Mouse (Mus musculus) ES-Bruce4 (cell line): ENCODE measurements around the gene Poc1b. TPM values are rescaled to one million over a fixed set of nuclear protein-coding genes. Genes with fewer than 3 reads are reported as not detected.

ENCODE experiments used
- H3K27ac ChIP-seq: 2 replicates; pipeline ENCODE4 v1.5.1; 2012; ENCODE audit warnings: low read length, inconsistent platforms; ENCODE audit not compliant: insufficient read depth
- H3K27me3 ChIP-seq: 2 replicates; pipeline ENCODE4 v1.6.1; 2012; ENCODE audit warnings: mild to moderate bottlenecking, low read length, inconsistent platforms; ENCODE audit not compliant: control insufficient read depth, poor library complexity, insufficient read depth, severe bottlenecking
- H3K36me3 ChIP-seq: 2 replicates; pipeline ENCODE4 v1.6.1; 2012; ENCODE audit warnings: inconsistent platforms, mild to moderate bottlenecking, low read length, moderate library complexity; ENCODE audit not compliant: control insufficient read depth, poor library complexity, insufficient read depth, severe bottlenecking
- H3K4me1 ChIP-seq: one replicate; pipeline ENCODE4 v1.8.1; 2011; ENCODE audit warnings: low read length; ENCODE audit not compliant: control insufficient read depth, insufficient read depth
- H3K4me3 ChIP-seq: 2 replicates; pipeline ENCODE4 v1.5.1; 2011; ENCODE audit warnings: low read depth, mild to moderate bottlenecking, low read length
- H3K9ac ChIP-seq: 2 replicates; pipeline ENCODE4 v1.6.1; 2012; ENCODE audit warnings: low read depth, mild to moderate bottlenecking, inconsistent platforms; ENCODE audit not compliant: poor library complexity, severe bottlenecking
- H3K9me3 ChIP-seq: replicated peaks from 2 replicates; pipeline ENCODE4 v1.6.1; 2012; ENCODE audit warnings: mild to moderate bottlenecking, low read length, inconsistent platforms; ENCODE audit not compliant: control insufficient read depth, poor library complexity, insufficient read depth, severe bottlenecking
- CTCF ChIP-seq: IDR thresholded peaks from one replicate; pipeline ENCODE4 v1.8.1; 2011; ENCODE audit warnings: low read depth, low read length
- EP300 ChIP-seq: IDR thresholded peaks from 2 replicates; pipeline ENCODE4 v1.6.1; 2011; ENCODE audit warnings: low read depth, low read length; ENCODE audit not compliant: insufficient read depth
- POLR2A ChIP-seq: IDR thresholded peaks from one replicate; pipeline ENCODE4 v1.8.1; 2011; ENCODE audit warnings: low read length; ENCODE audit not compliant: insufficient read depth
- polyA plus RNA-seq: library from polyadenylated mRNA; stranded (reverse); fragments of >200 nt; gene quantifications from 2 replicates; pipeline ENCODE4 v1.2.4, GENCODE M21; 2011; ENCODE audit warnings: low read depth; ENCODE audit not compliant: missing spikeins, insufficient read depth, insufficient read length

The Poc1b gene
- polyA plus RNA-seq, 1 experiment, result 17.8 TPM

DNA sequence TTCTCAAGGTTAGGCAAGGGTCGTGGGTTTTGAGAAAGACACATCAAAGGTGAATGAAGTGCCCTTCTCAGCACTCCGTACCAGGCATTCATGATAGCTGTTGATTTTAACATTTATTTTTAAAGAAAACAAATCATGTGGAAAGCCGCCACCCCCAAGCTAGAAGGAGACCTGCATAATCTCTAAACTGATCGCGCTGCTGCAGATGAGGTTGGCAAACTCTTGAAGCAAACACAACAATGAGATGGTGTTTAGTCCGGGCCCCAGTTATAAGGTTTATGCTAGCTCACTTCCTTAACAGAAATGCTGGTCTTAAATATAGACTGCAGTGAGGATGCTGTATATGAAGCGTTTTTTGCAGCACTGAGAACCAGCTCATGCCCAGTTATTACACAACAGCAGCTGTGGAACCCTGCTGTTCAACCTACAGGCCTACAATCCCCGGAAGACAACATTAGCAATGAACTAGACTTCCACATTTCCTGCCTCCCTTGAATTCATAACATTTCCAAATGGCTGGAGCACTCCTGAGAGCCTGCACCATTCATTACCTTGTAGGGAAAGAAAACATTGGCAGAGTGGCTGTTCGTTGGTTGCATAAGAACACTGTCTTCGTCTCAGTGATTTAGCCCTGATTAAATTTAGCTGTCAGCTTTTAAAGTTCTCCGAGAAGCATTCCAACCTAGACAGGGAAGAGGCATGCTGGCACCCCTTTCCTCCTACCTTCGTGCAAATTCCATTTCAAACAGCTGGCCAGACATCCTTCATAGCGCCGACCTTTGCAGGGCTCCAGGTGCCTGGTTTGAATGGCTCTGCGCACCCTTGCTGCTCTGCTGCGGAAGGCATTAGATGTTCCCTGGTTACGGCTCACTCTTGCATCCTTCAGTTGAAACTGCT is 121.4 kb downstream of the Poc1b start:
- no peaks in the 10 kb centered on the region for H3K27me3 ChIP-seq
- H3K27ac ChIP-seq, result no peak overlapping the region
- TF ChIP-seq POLR2A (no peak), EP300 (no peak), CTCF (no peak)
- no peaks in the 10 kb centered on the region for H3K9me3 ChIP-seq
- H3K9ac ChIP-seq, result no peak overlapping the region
- no peaks in the 10 kb centered on the region for H3K4me1 ChIP-seq
- H3K4me3 ChIP-seq, result no peak overlapping the region
- no peaks in the 10 kb centered on the region for H3K36me3 ChIP-seq

DNA sequence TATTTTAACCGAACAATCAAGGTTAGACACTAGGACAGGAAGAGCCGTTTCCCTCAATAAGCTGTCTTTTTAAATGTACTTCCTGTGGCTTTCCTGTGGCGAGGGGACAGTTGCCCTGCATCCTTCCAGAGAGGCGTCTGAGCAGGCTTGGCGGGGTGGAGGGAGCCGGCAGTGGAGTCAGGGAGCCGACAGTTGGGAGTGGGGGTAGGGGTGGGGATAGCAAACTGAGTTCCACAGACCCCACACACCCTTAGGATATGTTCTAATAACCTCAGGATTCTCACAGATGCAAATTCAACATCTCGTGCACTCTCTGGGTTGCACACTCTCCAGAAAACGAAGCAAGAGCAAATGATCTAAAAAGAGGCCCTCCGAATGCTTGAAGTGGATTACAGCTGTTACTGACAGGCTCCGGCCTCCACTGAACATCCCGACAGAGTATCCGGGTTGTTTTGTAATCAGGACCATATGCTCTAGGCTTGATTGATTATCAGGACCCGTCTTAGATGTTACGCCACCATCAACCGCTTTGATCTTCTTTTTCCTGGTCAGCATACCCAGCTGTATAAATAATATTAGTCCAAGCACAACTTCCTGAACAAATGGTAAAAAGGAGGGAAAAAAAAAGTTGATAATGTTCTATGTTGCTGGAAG is 122.3 kb downstream of the Poc1b start:
- no peaks in the 10 kb centered on the region for H3K36me3 ChIP-seq
- 0 out of 2 replicates have a peak overlapping the region, but pooled peaks have one; percentile 14 for H3K4me3 ChIP-seq
- H3K9ac ChIP-seq, result no peak overlapping the region
- H3K27me3 ChIP-seq, result no peaks in the 10 kb centered on the region
- no peak overlapping the region for H3K27ac ChIP-seq
- no peak for TF ChIP-seq EP300
- H3K4me1 ChIP-seq, result no peaks in the 10 kb centered on the region
- H3K9me3 ChIP-seq, result no peaks in the 10 kb centered on the region

DNA sequence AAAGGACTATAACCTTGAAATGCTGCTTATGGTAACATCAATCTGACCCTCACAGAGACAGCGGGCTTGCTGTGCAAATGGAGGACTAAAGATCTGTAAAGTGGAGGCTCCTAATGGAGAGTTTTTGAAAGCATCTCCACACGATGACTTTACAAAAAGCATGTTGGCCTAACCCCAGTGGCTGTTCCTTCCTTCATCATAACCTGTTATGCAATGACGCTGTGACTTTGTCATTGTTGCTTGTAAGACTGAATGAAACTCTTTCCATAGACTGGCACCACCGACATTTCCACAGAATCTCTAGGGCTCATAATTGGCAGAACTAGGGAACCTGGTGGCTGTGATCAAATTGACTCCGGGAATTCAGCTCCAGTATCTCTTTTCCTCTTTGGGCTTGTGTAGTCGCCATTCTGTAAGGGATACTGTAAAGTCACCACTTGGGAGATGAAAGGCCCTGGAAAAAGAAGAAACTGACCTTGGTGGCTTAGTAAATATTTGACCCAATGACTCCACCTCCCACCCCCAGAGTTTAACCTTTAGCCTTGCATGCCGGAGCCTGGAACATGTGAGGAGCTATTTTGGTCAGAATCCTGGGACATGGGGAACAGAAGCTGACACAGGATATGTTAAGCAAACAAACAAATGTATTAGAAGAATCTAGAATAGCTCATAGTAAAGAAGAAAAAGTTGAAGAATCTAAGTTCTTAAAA is 125.8 kb downstream of the Poc1b start:
- Histone ChIP-seq H3K36me3 (no peaks in the 10 kb centered on the region), H3K4me3 (no peak overlapping the region), H3K27me3 (no peaks in the 10 kb centered on the region), H3K4me1 (no peaks in the 10 kb centered on the region), H3K9ac (no peak overlapping the region), H3K9me3 (no peaks in the 10 kb centered on the region), H3K27ac (no peak overlapping the region)
- TF ChIP-seq CTCF (no peak), EP300 (no peak), POLR2A (no peak)

DNA sequence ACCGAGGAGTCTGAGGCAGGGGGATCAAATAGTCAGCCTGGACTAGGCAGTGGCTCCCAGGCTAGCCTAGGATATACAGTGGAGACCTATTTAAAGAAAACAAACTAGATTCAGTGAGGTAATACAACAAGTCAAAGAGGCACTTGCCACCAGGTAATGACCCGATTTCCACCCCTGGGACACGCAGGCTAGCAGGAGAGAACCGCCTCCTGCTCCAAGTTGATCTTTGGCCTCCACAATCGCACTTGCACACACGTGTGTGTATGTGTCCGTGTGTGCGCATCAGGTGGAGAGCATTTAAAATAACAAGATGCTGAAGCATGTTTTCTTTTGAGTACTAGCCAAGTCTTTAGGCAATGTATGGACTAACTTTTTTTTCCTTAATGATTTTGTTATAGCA is 127.5 kb downstream of the Poc1b start:
- Histone ChIP-seq H3K36me3 (no peaks in the 10 kb centered on the region), H3K4me1 (no peaks in the 10 kb centered on the region), H3K27me3 (no peaks in the 10 kb centered on the region), H3K9me3 (no peaks in the 10 kb centered on the region), H3K9ac (no peak overlapping the region), H3K4me3 (no peak overlapping the region), H3K27ac (no peak overlapping the region)
- no peak for TF ChIP-seq CTCF
- no peak for TF ChIP-seq EP300
- no peak for TF ChIP-seq POLR2A

DNA sequence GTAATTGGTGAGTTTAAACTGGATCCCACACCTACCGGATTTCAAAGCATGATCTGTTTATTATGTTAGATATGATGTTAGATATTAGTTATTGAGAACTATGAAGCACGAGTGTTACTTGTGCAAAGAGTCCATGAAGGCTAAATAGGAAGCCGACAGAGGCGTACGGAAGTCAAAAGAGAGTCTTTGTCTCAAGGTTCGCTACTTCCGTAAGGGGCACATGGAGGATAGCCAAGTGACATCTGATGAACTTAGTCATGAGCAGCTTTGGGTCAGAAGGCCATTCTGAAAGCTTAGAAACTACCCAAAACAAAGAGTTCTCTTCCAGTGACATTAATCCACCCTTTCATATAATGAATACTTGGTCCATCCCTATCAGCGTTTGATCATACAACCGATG is 128.2 kb downstream of the Poc1b start:
- H3K36me3 ChIP-seq, result no peaks in the 10 kb centered on the region
- H3K27ac ChIP-seq, result no peak overlapping the region
- no peaks in the 10 kb centered on the region for H3K27me3 ChIP-seq
- no peaks in the 10 kb centered on the region for H3K4me1 ChIP-seq
- TF ChIP-seq CTCF (no peak), EP300 (no peak), POLR2A (no peak)
- no peak overlapping the region for H3K9ac ChIP-seq
- H3K9me3 ChIP-seq, result no peaks in the 10 kb centered on the region
- H3K4me3 ChIP-seq, result no peak overlapping the region
